Mouse (Mus musculus) layer of hippocampus, adult 2 months (tissue): Measurements from ENCODE around the gene Slit3. TPM values are rescaled to one million over a fixed set of nuclear protein-coding genes. Genes with fewer than 3 reads are reported as not detected.

Source experiments
- DNase-seq, 2 experiments: peaks; one replicate each; pipeline ENCODE4 v3.0.0; 2022; ENCODE audit warnings: low spot score in 2 of 2
- H3K27ac ChIP-seq: fragments of 200-600 bp; 2 replicates; pipeline ENCODE4 v1.8.1; 2022
- H3K4me3 ChIP-seq: fragments of 200-600 bp; 2 replicates; pipeline ENCODE4 v1.8.1; 2022; ENCODE audit warnings: mild to moderate bottlenecking
- CTCF ChIP-seq: fragments of 200-600 bp; conservative IDR thresholded peaks from 2 replicates; pipeline ENCODE4 v1.8.1; 2022; ENCODE audit warnings: antibody characterized with exemption, mild to moderate bottlenecking, moderate library complexity
- long read RNA-seq, 2 experiments: library from polyadenylated mRNA; stranded (forward); transcript quantifications; one replicate each; pipeline ENCODE4 v2.0.0; 2021; ENCODE audit warnings: borderline mapping rate in 2 of 2
- total RNA-seq, 2 experiments: library from RNA; stranded (reverse); gene quantifications; 2 replicates each; pipeline ENCODE4 v1.2.3; 2021

Gene Slit3
- total RNA-seq, result 100 to 1,000 TPM in 1 of 2 experiments, 10 to 100 TPM in 1; 98.9 to 106 TPM
- long read RNA-seq, experiment 1, partial matches to known transcripts, result 18 of 29 reads
- long read RNA-seq, experiment 1, other reads (novel, unspliced or antisense), result 11 of 29 reads
- long read RNA-seq, experiment 2, partial matches to known transcripts, result 25 of 38 reads
- long read RNA-seq, experiment 2, other reads (novel, unspliced or antisense), result 13 of 38 reads

DNA sequence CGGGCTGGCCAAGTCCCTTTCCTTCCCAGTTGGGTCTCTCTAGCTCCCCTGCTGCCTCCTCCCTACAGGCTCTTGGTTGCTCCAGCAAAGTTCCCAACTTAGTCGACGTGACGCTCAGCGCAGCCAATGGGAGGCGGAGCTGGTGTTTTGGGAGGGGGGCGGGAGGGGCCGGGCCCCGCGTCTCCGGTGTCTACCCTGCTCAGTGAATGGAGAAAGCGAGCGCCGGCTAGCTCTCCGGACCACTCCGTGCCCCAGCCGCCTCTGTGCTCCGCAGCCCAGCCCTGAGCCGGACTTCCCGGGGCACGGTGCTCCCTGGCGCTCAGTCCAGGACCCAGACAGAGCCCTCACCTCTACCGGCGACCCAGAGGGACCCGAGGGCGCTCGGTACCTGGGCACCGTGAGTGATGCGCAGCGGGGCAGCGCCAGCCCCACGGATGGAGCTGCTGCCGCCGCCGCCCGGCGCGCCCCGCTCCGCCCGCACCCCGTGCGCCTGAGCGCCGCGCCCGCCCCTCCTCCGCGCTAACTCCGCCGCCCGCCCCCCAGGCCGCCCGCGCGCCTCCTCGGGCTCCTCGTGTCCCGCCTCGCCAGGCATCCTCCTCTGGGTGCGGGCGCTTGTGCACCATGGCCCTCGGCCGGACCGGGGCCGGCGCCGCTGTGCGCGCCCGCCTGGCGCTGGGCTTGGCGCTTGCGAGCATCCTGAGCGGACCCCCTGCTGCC is at the start of gene Slit3:
Gene Slit3 (plus strand): TSS at position 331 of the 717 bp plus-strand sequence.
- Histone ChIP-seq H3K4me3 (peak within 1 kb of the TSS; percentile 71), H3K27ac (peak within 1 kb of the TSS; percentile 95)
- TF ChIP-seq CTCF, result peak; percentile 53
- peak; percentile 54 to 58 for DNase-seq

GRCm38 (mm10) chr11:35071451-35071850 is 49.6 kb upstream of the Slit3 start:
- Histone ChIP-seq H3K27ac (no peak overlapping the region), H3K4me3 (no peak overlapping the region)
- no peak for TF ChIP-seq CTCF
- no peak for DNase-seq

DNA sequence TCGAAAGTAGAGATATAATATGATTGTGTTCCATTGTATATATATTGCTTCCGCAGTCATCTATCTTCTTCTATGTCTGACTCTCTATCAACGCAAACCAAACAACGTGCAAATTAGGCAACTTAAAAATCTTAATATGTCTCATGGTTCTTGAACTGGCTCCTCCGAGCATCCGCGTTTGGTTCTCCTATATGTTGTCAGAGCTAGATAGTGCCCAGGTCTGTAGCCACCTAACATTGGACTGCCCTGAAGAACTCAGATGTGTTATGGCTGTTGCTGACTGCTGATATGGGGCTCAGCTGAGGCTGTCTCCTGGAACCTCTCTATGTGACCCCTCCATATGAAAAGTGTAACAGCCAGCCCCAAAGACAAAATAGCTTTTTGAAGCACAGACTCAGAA is 45.6 kb upstream of the Slit3 start:
- TF ChIP-seq CTCF, result no peak
- Histone ChIP-seq H3K4me3 (no peak overlapping the region), H3K27ac (no peak overlapping the region)
- DNase-seq, result no peak

GRCm38 (mm10) chr11:35080451-35081125 is 40.4 kb upstream of the Slit3 start:
- no peak for TF ChIP-seq CTCF
- Histone ChIP-seq H3K4me3 (no peak overlapping the region), H3K27ac (no peak overlapping the region)
- DNase-seq, result no peak

- Histone ChIP-seq H3K4me3 (no peak overlapping the region), H3K27ac (no peak overlapping the region)
- DNase-seq, result no peak
- TF ChIP-seq CTCF, result no peak
These were observed 38.7 kb upstream of the Slit3 start for GRCm38 (mm10) chr11:35082297-35082696.

DNA sequence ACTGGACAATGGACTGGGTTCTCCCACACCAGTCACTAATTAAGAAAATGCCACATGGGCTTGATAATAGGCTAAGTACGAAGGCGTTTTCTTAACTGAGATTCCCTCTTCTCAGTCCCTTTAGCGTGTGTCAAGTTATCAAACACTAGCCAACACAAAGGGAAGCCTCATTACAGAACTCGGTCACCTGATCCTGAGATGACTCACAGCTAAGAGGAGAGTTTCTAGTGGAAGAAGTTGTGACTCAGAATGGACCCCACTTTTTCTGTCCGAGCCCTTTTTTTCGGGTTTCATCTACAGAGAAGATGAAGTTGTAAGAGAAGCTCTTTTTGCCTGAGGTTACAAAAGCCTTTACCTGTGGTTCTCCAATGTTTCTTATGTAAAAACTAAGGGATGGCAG is 38.0 kb upstream of the Slit3 start:
- no peak for DNase-seq
- H3K27ac ChIP-seq, result no peak overlapping the region
- no peak for TF ChIP-seq CTCF
- H3K4me3 ChIP-seq, result no peak overlapping the region

GRCm38 (mm10) chr11:35085351-35085750 is 35.7 kb upstream of the Slit3 start:
- no peak for TF ChIP-seq CTCF
- DNase-seq, result no peak
- Histone ChIP-seq H3K4me3 (no peak overlapping the region), H3K27ac (no peak overlapping the region)

GRCm38 (mm10) chr11:35086029-35086428 is 35.0 kb upstream of the Slit3 start:
- Histone ChIP-seq H3K4me3 (no peak overlapping the region), H3K27ac (no peak overlapping the region)
- no peak for TF ChIP-seq CTCF
- DNase-seq, result no peak

- Histone ChIP-seq H3K4me3 (no peak overlapping the region), H3K27ac (no peak overlapping the region)
- no peak for DNase-seq
- no peak for TF ChIP-seq CTCF
These were observed 33.6 kb upstream of the Slit3 start for GRCm38 (mm10) chr11:35087454-35087853.

GRCm38 (mm10) chr11:35088136-35088535 is 32.9 kb upstream of the Slit3 start:
- peak in 1 of 2 experiments; percentile 2 for DNase-seq
- H3K27ac ChIP-seq, result no peak overlapping the region
- no peak overlapping the region for H3K4me3 ChIP-seq
- TF ChIP-seq CTCF, result no peak

GRCm38 (mm10) chr11:35090629-35091335 is 30.2 kb upstream of the Slit3 start:
- Histone ChIP-seq H3K4me3 (no peak overlapping the region), H3K27ac (no peak overlapping the region)
- TF ChIP-seq CTCF, result no peak
- no peak for DNase-seq

GRCm38 (mm10) chr11:35096538-35096937 is 24.5 kb upstream of the Slit3 start:
- H3K4me3 ChIP-seq, result no peak overlapping the region
- H3K27ac ChIP-seq, result no peak overlapping the region
- TF ChIP-seq CTCF, result no peak
- DNase-seq, result no peak

- Histone ChIP-seq H3K4me3 (no peak overlapping the region), H3K27ac (no peak overlapping the region)
- DNase-seq, result no peak
- no peak for TF ChIP-seq CTCF
These were observed 11.2 kb upstream of the Slit3 start for GRCm38 (mm10) chr11:35109781-35110180.
